Mouse (Mus musculus): ENCODE results near the gene Bbof1.
A peak's percentile ranks its signal among the peaks of the same experiment; 100 is the strongest.

The Bbof1 gene

DNA sequence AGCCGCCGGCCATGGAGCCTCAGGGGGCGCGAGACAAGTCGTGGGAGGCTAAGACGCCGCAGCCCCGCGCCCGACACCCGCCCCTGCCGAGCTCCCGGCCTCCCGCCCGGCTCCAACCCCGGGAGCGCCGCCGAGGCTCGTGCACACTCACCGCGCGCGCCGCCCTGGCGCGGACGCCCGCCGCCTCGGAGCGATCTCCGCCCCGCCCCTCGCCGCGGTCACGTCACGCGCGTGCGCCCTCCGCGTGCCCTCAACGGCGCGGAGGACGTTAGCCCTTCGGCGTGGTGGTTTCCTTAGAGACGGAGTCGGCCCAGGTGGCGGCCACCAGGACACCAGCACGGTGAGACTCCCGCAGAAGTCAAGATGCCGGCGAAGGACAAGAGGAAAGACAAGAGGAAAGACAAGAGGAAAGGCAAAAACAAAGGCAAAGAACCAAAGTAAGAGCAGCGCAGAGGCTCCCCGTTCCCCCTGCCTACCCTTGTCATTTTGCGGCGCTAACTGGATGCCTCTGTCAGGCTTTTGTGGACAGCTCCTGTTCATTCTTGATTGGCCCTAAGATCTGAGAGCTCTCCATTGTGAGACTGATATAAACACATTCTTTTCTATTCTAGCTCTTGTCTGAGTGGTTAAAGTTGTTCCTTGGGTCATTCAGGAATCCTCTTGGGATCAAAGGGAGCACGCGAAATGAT, at the start of gene Bbof1, which contains the start of gene Entpd5:
Gene Bbof1, plus strand, starts transcription at position 253 of the 689 bp plus-strand sequence.
Gene Entpd5, minus strand, starts transcription at position 211 of the 689 bp plus-strand sequence.
- DNase-seq (ENCODE audit: low read depth, low spot score) = peak; percentile 62

DNA sequence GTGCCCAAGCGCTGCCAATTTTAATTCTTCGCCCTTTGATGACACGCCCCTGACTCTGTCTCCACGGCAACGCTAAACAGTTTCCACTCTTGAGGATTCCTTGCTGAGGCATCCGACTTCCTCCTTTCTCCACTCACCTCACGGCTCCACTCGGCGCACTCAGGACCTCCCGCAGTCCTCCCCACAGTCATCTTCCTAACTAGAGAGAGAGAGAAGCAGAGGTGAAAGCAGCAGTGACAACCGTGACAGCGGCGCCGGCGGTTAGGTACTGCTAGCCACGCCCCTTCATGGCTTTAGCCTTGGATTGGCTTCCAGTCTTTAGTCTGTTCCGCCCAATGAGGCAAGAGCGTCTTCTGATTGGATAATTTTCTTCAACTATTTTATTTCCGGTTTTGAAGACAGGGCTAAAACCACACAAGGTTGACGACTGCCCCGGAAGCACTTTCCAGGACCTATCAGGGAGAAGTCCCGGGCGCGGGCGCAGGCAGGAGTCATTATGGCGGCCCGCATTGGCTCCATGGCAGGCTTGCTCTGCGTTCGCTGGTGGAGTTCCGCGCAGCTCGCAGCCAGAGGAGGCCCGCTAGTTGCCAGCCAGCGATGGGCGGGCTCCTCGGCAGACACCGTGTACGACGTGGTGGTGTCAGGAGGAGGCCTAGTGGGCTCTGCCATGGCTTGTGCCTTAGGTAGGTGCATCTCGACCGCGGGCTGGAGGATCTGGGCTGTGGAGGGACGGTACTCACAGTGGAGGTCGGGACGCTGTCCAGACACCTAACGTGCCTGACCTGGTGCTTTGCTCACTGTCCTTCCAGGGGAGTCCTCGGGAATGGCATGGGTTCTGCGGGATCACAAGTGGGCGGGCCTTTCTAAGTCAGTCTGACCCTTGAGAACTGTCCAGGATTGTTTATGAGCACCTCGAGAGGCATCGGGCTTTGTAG, 47.0 kb upstream of the Bbof1 start, which contains the start of the genes Coq6 and Fam161b:
Gene Coq6, plus strand, starts transcription at position 103 of the 935 bp plus-strand sequence.
Gene Fam161b, minus strand, starts transcription at position 279 of the 935 bp plus-strand sequence.
- DNase-seq (ENCODE audit: low read depth, low spot score) = peak; percentile 86

DNA sequence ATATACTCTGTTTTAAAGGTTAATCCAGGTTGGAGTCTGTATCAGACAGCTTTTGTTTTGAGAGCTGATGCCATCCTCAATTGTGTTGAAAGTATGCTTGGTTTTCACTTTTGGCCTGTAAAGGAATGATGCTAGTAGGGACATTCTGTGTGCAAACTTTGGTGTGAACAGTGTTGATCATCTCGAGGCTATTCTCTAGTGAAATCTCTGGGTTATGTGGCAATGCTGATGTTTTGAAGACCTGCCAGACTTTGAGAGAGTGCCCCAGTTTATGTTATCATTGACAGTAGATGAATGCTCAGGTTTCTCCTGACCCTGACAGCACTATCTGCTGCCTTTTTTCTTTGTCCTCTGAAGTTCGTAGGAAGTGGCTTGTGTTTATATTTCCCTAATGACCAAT, 46.0 kb upstream of the Bbof1 start:
- DNase-seq (ENCODE audit: low read depth, low spot score) = no peak

GRCm38 (mm10) chr12:84364291-84364690, 44.6 kb upstream of the Bbof1 start:
- no peak for DNase-seq (ENCODE audit: low read depth, low spot score)

DNA sequence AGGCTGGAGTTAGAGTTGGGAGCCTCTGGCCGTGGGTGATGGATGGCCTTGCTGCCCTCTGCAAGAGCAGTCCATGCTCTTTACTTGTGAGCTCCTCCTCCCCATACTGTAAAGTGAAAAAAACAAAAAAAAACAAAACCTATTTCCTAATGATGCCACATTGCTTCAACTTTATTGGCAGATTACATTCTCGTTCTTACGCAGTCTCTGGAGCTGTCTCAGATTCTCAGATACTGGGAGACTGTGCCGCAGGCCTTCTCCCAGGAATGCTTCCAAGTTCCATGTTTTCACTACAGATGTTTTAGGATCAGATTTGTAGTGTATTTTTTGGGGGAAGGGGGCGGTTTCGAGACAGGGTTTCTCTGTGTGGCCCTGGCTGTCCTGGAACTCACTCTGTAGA, 43.7 kb upstream of the Bbof1 start:
- no peak for DNase-seq (ENCODE audit: low read depth, low spot score)

GRCm38 (mm10) chr12:84366971-84367370, 41.9 kb upstream of the Bbof1 start:
- no peak for DNase-seq (ENCODE audit: low read depth, low spot score)

DNA sequence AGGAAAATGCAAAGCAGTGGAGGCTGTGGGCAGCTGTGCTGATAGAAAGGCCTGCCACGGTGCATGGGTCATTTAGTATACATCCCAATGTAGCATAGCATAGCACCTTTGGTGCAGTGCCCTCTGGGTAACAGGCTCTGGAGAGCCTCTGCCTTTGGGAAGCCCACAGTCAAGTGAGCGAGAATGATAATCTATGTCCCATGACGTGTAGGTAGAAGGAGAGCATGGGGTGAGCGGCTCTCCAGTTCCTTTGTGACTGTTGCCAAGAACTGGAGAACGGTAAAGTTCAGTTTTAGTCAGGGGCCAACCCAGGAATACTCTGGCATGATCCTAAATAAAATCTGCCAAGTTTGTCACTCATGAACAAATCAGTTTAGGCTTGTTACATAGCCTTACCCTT, 37.2 kb upstream of the Bbof1 start:
- no peak for DNase-seq (ENCODE audit: low read depth, low spot score)

DNA sequence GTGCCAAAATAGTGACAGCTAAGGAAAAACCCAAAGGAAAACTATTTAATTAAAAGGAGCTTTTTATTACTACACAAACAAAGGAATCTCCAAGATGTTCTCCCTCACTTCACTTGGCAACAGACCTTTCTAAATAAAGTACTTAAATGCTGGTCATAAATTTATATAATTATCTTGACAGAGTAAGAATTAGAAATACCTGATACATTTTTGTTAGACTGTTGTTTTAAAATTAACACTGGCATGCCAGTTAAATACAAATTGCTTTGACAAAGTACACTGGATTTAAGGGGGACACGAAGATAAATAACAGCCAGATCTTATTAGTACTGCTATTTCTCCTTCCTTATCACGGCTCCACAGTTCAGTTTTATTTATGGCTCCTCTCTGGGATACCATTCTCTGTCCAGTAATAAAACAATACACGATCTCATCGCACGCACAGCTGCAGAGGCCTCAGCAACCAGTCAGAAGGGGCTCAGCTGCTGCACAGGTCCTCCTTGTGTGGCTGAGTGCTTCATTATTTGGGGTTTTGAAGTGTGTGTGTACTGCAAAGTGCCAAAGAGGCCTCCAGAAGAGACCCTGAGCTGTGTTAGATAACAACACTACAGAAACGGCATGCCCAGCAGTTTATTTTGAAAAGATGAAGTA, 34.9 kb upstream of the Bbof1 start:
- DNase-seq (ENCODE audit: low read depth, low spot score) = no peak

GRCm38 (mm10) chr12:84382369-84382768, 26.5 kb upstream of the Bbof1 start:
- no peak for DNase-seq (ENCODE audit: low read depth, low spot score)

DNA sequence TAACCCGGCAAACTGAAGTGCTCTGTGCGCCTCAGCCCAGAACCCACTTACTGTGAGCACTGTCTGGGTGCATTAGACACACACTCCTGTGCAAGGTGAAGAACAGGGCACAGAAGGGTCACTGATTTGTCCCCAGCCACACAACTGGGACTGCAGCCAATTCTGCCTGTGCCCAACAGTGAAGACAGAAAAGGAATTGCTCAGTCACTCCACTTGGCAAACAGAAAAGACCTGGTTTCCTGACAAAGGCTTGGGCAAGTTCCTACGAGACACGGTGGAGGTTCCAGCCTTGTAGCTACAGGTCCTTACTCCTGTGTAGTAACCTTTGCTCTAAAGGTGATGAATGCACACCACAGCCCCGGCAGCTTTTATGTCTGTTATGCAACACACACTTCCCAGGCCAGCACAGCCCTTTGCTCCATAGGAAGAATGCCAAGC, 24.2 kb upstream of the Bbof1 start:
- no peak for DNase-seq (ENCODE audit: low read depth, low spot score)

- no peak for DNase-seq (ENCODE audit: low read depth, low spot score)
Observed at GRCm38 (mm10) chr12:84385408-84385807, 23.5 kb upstream of the Bbof1 start.

DNA sequence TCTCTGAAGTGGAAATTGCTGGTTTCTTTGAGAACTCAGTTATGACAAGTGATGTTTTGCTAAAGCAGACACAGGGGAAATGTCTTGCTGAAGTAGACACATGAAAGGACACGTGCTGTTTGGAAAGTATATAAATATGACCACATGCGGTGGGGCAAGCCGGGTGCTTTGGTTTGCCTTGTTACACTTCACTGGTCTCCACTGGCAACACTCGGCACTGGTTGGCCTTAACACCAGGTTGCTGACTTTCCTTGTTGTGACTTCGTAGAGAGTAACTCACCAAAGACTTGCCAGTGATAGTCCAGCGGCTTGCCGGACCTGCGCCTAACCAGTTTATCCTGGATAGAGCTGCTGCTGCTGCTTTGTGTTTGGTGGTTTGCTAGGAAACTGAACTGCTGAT, 20.8 kb upstream of the Bbof1 start:
- no peak for DNase-seq (ENCODE audit: low read depth, low spot score)

GRCm38 (mm10) chr12:84388774-84389400, 20.0 kb upstream of the Bbof1 start:
- DNase-seq (ENCODE audit: low read depth, low spot score) = no peak

- DNase-seq (ENCODE audit: low read depth, low spot score) = no peak
Observed at GRCm38 (mm10) chr12:84390336-84390735, 18.5 kb upstream of the Bbof1 start.

DNA sequence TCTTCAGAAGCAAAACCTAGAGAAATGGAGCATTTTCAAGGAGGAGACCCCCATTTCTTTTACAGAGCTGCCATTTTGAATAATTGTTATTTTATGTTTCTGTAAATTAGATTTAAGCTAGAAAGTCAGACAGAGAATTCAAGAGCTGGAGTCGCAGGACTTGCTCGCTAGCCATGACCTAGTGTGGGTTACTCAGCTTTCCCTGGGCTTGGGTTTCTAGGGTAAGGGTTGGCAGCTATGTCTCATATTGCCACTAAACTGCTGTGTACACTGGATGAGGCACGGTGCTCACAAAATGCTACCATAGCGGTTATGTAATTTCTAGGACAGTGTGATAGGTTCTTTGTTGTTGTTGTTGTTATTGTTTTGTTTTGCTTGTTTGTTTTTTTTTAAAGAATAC, 16.2 kb upstream of the Bbof1 start:
- no peak for DNase-seq (ENCODE audit: low read depth, low spot score)

- DNase-seq (ENCODE audit: low read depth, low spot score) = no peak
Observed at GRCm38 (mm10) chr12:84393847-84394246, 15.0 kb upstream of the Bbof1 start.

DNA sequence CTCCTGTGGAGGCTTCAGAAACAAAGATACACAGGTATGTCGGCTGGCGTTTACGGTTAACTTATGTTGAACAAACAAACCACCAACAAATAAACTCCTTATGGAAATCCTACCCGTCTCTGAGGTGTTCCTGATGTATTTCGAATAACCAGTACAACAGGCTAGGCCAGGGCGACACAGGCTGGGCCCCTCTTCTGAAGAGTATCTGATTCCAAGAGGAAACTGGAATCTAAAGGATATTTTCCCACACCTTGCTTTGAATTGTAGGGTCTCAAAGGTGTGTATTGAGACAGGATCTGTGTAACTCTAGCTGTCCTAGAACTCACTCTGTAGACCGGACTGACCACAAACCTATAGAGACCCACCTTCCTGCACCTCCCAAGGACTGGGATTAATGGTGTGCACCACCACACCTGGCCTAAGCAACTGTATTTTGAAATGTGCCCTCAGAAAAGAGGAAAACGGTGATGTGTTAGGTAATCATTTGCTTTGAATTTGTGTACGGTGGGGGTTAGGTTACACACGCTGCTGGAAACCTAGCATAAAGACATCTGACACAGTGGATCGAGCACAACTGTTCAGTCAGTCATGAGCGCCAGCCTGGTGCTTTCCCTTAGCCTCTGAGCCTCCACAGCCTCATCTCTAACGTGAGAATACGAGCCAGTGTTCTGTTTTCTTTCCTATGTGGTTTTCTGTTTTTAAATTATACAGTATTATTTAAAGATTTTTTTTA, 11.8 kb upstream of the Bbof1 start:
- no peak for DNase-seq (ENCODE audit: low read depth, low spot score)

DNA sequence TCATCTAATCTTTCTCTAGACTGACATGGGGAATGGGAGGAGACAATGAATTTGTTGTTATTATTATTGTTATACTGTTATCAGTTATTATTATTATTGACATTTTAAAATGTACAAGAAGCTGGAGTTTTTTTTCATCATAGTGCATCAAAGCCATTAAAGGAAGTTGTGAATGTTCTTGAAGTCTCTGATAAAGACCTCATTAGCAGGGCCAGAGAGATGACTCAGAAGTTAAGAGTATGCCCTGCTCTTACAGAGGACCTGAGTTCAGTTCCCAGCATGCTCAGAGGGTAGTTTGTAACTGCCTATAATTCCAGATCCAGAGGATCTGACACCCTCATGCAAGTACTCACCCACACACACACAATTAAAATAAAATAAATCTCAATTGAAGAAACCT, 11.2 kb upstream of the Bbof1 start:
- DNase-seq (ENCODE audit: low read depth, low spot score) = no peak

GRCm38 (mm10) chr12:84398629-84399028, 10.2 kb upstream of the Bbof1 start:
- no peak for DNase-seq (ENCODE audit: low read depth, low spot score)

- no peak for DNase-seq (ENCODE audit: low read depth, low spot score)
Observed at GRCm38 (mm10) chr12:84399135-84399534, 9.7 kb upstream of the Bbof1 start.

GRCm38 (mm10) chr12:84399663-84400062, 9.2 kb upstream of the Bbof1 start:
- no peak for DNase-seq (ENCODE audit: low read depth, low spot score)
